Mouse (Mus musculus) monocyte, adult 59 days (primary cell): Measurements from ENCODE around the gene Olfr1508. TPM values are rescaled to one million over a fixed set of nuclear protein-coding genes. Genes with fewer than 3 reads are reported as not detected.

Experiments used
- total RNA-seq, 2 experiments: library from RNA; stranded (reverse); gene quantifications; one replicate each; pipeline ENCODE4 v1.2.4; 2023

Olfr1508 gene
- total RNA-seq: not detected

DNA sequence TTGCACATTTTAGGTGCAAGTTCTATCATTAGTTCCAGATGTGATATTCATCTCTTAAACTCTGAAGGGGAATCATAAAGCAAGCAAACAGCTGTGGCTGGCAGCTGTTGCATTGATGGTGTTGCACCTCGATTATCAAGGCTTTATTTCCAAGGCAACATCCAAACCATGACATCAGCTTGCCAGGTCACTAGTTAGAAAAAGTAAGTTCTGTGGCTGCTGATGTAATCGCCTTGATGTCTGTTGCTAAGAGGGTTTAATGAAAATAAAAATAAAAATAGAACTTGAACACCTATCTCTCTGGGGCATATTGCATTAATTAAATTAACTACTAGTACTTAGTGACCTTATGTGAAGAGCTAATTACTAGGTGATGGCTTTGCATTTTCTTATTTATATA, at the start of gene Olfr1508:
Olfr1508 (minus strand) TSS at position 101 of the 400 bp plus-strand sequence.

DNA sequence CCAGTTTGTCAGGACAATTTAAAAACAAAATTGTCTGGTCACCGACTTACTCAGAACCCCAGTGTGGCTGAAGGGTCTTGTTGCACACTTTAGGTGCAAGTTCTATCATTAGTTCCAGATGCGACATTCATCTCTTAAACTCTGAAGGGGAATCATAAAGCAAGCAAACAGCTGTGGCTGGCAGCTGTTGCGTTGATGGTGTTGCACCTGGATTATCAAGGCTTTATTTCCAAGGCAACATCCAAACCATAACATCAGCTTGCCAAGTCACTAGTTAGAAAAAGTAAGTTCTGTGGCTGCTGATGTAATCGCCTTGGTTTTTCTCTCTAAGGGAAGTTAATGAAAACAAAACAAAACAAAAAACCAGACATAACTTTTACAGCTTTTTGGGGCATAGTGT, 28.2 kb upstream of the Olfr1508 start, which contains the start of gene Olfr1507:
Olfr1507 (minus strand) TSS at position 234 of the 400 bp plus-strand sequence.

DNA sequence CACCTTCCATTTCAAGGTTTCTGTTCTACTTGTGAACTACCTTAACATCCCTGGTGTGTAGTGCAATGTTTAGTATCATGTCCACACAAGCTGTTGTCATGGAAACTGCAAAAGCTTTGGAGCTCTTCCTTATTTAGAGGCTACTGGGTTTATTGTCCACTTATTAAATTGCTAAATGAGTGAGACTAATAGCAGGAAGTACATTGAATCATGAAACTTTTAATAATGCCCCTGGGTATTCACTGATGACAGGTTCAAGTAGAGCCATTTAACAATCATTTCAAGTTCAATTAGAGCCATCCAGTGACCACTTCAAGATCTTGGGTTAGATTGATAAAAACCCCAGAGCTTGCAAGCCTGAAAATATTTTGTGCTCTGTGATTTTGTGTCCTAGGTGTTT, 24.6 kb downstream of the Olfr1508 start, which contains the start of gene Olfr1509:
Olfr1509 (plus strand) TSS at position 301 of the 400 bp plus-strand sequence.

DNA sequence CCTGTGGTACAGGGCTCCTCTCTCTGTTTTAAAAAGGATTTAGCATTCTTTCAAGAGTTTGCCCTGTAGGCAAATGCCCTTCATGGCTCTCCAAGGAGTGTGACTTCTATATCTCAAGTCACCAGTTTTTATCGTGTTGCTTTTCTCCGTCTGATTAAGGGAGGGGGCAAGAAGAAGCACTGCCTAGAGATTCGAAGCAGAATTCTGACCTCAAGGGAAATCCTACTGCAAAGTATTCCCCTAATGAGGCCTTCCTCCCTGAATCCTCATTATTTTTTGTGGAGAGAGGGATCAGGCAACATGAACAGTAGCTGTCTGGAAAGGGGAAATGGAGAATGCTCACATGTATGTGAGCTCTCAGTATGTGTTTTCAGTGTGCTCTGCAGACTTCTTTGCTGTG, 53.0 kb downstream of the Olfr1508 start, which contains the start of gene Olfr1510:
Olfr1510 (minus strand) TSS at position 101 of the 400 bp plus-strand sequence.

Other genes with a start within 250 kb of the Olfr1508 start
- gene Chd8, start 209.7 kb downstream of the Olfr1508 start, total RNA-seq: 100 to 1,000 TPM; 135 to 144 TPM
- 100 to 1,000 TPM in 1 of 2 experiments, 10 to 100 TPM in 1; 89.5 to 107 TPM for gene Tox4, start 188.3 kb downstream of the Olfr1508 start, total RNA-seq
- gene Rab2b, start 187.9 kb downstream of the Olfr1508 start, total RNA-seq: 1 to 10 TPM; 8.5 to 10.0 TPM
- gene Mettl3, start 162.4 kb downstream of the Olfr1508 start, total RNA-seq: 10 to 100 TPM; 38.2 to 51.9 TPM
- gene Sall2, start 138.7 kb downstream of the Olfr1508 start, total RNA-seq: 1 to 10 TPM; 3.1 to 3.7 TPM
- not detected for gene Olfr1513, start 111.1 kb downstream of the Olfr1508 start, total RNA-seq
- gene Olfr1512, start 88.3 kb downstream of the Olfr1508 start, total RNA-seq: not detected
- gene Olfr1511, start 70.1 kb downstream of the Olfr1508 start, total RNA-seq: not detected
- gene Olfr1510, start 53.1 kb downstream of the Olfr1508 start, total RNA-seq: not detected
- gene Olfr1509, start 24.5 kb downstream of the Olfr1508 start, total RNA-seq: not detected
- gene Olfr1507, start 28.3 kb upstream of the Olfr1508 start, total RNA-seq: not detected